Mouse (Mus musculus) embryo, embryonic 10.5 days (tissue): ENCODE results near the gene Dpy19l3.
A peak's percentile ranks its signal among the peaks of the same experiment; 100 is the strongest.

Source experiments
- DNase-seq: peaks from one replicate; pipeline ENCODE4 v3.0.0-alpha.2; 2015; ENCODE audit warnings: low spot score

Dpy19l3 gene

DNA sequence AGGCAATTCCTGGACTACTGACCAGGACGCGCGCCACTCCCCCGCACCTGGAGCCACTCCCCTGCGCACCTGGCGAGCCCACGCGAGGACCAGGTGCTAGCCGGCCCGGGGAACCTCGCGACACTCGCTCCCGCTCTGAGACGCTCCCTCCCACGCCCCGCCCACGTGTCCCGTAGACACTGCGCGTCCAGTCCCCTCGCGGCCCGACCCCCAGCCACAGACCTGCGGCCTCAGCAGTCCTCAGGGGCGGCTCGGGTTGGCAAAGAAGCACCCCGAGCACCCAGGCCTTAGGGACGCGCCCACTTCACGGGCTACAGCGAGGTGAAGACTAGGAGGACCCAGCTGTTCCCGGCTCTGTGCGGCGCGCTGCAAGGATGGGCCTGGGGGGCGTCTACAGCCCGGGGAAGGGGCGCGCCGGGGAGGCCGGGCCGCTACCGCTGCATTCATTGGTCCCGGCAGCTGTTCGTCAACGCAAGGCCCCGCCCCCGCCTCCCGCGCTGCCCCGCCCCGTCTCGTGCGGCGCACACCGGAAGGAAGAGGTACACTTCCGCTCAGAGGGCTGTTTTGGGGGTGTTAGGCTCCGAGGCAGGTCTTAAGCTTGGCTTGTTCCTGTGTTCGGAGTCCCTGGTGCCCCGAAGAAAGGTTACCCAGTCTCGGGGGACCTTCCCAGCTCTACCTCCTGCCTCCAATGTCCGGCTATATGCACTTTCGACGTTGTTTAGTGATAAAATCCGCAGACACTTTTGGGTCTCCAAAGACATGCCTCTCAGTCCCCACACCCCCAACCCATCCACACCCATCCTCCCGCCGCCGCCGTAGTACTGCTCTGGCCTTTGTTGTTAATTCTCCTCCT, at the start of gene Dpy19l3:
TSS of gene Dpy19l3 (minus strand) at position 422 of the 853 bp plus-strand sequence.
- DNase-seq: peak; percentile 87

DNA sequence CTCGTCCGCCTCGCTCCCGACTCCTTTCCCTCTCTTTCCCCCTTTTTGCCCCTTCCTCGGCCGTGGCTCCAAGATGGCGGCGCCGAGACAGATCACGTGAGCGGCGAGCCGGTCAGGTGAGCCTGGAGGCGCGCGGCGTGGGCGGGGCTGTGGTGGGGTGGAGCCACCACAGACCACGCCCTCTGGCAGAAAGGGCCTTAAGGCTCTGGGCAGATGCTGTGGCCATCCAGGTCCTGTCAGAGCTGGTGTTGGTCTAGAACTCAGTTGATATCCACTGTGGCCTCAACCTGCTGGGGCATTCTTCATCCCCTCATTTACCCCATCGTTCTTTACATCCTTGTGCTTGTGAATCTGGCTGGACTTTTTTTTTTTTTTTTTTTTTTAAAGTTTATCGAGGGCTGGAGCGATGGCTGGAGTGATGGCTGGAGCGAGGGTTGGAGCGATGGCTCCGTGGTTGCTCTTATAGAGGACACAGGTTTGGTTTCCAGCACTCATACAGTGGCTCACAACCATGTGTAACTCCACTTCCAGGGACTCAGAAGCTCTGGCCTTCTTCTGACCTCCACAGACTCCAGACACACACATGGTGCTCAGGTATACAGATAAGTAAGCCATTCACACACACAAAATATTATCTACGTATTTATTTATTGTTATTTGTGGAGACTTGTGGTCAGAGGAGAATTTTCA, 48.8 kb upstream of the Dpy19l3 start, which contains the start of gene Zfp507:
TSS of gene Zfp507 (minus strand) at position 98 of the 690 bp plus-strand sequence.
- DNase-seq: peak; percentile 95

DNA sequence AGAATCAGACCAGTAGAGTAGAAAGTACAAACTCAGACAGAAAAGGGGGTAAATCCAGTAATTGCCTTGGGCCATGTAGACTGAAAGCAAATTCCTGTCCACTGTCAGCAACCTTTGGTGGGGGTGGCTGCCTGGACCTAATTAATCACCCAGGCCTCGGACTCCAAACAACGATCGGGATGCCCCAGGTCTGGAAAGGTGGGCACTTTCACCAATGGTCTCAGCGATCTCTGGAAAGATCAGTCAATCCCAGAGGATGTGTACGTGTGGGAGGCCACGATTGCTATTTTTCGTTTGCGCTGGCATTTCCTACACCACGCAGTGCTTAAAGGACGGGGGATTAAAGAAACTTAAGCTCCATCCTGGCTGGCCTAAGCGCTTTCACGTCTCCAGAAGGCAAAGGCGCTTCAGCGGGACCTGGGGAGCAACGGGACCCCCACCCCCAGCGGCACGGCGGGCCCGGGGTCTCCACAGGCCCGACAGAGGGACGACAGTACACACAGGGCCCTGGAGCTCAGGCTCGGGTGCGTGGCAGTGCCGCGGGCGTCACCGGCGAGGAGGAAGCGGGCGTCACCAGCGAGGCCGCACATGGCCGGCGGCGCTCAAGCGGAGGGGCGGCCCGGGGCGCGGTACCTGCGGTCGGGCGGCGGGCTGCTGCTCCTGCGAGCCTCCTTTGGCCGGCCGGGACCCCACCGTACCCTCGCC, 48.1 kb upstream of the Dpy19l3 start:
- DNase-seq: peak; percentile 64

DNA sequence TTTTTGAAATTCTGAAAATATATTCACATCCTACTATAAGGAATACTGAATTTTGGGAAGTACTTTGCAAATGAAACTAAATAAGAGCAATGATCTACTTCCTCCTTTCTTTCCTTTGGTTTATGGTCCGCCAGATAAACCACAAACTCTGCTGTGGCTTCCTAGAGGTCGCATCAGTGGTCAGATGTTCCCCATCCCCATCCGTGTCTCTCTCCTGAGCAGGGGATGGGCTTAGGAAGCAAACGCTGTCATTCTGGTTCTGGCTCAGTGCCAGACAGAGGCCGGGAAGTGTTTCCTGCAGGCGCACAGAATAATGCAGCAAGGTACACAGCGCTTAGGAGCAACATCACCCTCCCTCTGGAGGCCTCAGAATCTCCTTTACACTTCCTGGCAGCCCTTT, 41.9 kb upstream of the Dpy19l3 start:
- DNase-seq: no peak

DNA sequence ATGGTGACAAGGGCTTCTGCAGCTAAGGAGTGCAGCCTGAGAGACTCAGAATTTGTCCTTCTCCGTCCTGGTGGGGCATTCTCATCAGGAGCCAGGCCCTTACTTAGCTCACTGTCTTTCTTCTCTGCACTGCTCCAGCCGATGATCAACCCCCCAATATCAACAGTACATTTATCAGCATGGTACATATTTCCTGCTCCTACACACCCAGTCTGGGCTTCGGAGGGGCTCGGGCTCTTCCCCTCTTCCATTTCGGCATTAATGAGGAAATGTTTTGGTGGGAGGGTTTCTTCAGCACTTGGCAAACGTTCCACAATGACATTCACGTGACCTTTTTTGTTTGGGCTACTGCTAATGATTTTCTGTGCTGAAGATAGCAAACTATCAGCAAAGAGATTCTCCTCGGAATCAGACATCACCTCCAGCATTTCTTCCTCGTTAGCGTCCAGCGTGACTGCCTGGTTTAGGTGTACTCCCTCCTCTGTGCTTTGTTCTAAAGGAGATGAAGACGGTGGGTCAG, 40.0 kb upstream of the Dpy19l3 start:
- DNase-seq: no peak

DNA sequence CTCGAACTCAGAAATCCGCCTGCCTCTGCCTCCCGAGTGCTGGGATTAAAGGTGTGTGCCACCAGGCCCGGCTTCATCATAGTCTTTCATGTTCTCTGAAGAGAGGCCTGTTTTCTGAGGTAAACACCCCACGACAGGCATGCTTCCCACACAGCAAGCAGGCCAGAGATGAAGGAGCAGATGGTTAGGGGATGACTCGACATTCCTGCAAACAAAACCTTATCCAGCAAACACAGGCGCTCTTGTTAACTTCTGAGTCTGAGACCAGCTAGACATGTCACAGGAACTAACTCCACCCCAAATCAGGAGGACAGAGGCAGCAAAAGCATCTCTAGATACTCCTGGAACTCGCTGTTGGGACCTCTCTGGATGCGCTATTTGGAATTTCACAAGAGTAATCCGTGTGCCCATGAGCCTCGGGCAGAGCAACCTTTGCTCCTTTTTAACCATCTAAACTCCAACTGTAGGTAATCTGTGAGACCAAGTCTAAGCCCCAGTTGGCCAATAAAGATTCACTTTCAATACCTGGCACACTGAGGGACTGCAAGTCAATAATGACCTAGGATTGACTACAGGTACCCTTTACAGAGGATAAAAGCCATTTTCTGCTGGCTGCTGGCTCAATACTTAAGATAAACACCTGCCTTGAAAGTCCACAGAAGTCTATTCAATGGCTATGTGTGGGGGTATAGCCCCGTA, 38.0 kb upstream of the Dpy19l3 start:
- no peak for DNase-seq

DNA sequence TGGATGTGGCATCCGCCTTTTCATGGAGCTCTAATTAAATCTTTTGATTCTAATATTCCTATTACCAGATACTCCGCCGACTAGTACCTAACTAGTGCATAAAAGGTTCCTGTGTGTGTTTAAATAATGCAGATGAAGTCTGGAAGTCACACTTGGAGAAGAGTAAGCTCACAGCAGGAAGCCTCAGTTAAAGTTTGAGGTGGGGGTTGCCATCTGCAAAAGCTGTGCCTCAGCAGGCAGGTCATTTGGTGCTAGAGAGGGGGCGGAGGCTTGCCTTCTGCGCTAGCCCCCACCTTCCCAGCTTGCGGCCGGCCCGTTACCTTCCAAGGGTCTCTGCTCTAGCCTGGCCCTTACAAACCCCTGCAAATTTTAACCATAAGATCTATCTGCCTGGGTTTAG, 36.7 kb upstream of the Dpy19l3 start:
- no peak for DNase-seq

DNA sequence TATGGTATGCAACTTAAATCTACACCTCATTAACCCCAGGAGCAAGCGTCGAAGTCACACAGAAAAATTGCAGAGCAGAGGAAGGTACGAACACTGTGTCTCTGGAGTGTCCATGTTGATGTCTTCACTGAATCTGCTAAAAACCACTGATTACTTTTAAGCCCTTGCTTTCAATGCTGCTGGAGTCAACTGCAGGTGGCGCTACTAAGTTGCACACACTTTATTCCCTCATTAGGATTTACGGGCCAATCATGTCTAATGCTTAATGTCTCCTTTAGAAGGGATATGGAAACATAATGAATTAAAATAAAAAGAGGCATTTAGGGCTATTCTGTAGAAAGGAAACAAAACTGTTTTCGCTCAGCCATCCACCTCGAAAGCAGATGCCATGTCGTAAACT, 35.9 kb upstream of the Dpy19l3 start:
- peak; percentile 19 for DNase-seq

DNA sequence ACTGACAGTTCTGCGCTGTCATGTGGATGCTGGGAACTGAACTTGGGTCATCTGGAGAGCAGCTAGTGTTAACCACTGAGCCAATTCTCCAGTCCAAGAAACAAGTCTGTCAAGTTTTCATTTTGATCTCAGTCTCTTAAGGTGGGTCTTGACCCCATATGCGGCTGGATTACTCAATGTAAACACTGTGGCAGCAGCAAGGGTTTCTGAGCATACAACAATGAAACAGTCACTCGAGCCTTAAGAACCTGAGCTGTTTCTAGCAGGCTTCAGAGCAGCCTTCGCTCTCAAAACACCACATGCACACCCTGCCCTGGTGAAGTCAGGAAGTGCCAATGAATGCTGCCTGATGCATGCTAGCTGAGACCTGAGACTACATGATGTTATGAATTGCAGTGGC, 31.3 kb upstream of the Dpy19l3 start:
- DNase-seq: no peak

DNA sequence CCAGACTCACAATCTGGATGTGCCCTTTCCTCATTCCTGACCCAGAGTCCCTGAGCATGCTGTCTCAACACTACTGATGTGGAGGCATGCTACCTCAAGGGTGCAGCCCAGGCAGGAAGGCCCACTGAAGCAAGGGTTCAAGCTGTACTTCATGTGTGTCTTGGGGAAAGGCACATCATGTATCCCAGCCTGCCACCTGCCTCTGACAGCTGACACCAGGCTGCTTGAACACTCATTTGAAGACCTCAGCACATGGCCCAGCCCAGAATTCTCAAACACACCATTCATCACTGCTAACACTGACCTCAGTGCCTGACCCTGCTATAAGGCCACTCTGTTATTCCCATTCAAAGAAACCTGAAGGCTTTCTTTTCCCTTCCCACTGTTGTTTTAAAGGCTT, 28.0 kb upstream of the Dpy19l3 start:
- no peak for DNase-seq

DNA sequence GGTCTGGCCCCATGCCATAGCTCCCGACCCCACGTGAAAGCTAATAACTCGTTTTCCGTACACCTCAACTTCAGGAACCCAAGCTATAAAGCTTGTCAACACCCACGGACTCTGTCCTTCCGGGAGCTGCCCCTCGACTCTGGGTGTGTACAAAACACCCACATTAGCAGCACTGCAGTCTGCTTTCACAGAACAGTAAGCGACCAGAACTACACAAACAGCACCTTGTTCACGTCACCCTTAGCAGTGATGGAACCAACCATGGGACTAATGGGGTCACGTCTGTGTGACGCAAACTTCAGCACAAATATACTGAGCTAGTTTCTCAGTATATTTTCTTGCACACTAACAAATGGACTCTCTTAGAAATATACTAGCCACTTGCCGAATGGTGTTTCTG, 19.9 kb upstream of the Dpy19l3 start:
- DNase-seq: no peak

DNA sequence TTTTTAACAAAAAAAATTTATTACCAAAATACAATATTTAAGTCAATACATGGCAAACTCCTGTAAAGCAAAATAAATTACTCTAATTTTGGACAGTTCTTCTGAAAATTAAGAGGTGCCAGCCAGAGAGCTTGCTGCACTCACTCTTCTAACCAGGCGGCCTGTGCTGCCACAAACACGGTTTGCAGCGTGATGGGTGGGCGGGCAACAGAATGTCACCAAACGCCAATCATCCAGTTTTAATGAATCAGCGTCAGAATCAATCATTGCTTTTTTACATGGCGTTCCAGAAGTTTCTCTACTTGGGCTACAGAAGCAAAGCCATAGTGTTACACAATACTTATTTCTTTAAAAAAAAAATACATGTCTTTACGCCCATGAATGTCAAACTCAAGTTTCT, 18.1 kb upstream of the Dpy19l3 start:
- no peak for DNase-seq

DNA sequence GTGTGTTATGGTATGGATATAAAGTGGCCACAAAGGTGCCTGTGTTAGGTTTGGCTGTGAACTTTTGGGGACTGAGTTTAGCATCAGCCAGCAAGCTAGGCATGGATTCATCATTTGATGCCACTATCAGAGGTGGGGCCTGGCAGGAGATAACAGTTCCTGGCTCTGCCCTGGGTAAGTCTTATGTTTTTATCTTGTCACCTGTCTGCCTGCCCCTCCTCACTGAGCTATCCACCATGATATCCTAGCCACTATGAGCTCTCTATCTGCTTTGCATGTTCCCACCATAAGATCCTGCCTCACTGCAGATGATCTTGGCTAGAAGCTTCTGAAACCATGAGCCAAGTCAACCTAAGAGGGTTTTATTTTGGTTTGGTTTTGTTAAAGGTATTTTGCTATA, 16.9 kb upstream of the Dpy19l3 start:
- DNase-seq: no peak

DNA sequence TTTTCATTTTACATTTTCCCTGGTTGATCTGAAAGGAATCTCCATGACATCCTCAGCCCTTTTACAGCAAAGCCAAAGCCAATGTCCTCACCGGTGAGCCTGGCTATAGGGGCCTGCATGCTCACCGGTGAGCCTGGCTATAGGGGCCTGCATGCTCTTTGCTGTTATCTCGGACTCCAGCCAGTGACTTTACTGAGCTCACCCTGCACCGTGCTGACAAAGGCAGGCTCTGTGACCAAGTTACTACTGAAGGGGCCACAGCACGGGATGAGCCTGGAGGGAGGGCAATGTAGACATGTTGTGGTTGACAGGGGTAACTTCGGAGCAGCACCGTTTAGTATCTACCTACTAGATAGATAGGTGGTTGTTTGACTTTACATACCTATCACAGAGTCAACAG, 15.9 kb upstream of the Dpy19l3 start:
- no peak for DNase-seq

DNA sequence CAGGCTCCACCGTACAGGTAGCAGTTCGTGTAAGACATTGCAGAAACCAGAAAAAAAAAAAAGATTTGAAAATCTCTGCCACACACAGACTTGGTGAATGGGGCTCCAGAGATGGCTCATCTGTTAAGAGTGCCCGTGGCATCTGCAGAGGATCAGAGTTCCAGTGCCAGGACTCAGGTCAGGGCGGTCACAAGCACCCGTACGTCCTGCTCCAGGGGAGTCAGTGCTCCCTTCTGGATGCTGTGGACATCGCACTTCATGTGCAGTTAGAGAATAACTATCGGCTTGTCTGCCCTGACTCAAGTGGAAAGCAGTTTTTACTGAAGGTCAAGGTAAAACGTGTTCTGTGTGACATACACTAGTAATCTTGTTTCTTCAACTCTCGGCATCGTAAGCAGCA, 10.2 kb upstream of the Dpy19l3 start:
- no peak for DNase-seq

DNA sequence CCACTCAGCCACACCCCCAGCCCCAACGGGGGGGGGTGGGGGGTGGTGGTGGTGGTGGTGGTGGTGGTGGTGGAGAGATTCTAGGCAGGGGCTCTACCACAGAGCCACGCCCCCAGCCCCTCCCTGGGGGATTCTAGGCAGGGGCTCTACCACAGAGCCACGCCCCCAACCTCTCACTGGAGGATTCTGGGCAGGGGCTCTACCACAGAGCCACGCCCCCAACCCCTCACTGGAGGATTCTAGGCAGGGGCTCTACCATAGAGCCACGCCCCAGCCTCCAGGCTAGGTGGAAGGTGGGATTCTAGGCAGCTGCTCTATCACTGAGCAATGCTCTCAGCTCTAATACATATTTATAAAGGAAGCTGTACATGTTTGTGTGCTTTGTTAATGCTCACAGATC, 7.5 kb upstream of the Dpy19l3 start:
- no peak for DNase-seq

DNA sequence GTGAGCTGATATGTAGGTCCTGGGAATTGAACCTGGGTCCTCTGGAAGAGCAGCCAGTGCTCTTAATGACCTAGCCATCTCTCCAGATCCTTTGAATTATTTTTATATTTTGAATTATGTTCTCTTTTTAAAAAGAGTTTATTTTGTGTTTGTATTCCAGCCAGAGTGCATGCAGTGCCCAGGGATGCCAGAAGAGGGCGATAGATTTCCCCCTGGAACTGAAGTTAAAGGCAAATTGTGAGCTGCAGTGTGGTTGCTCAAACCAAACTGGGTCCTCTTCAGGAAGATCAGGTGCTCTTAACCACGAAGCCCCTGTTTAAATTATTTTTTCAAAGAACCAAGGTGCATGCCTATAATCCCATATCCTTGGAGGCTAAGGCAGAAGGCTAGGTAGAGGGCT, 5.3 kb upstream of the Dpy19l3 start:
- DNase-seq: peak; percentile 49

DNA sequence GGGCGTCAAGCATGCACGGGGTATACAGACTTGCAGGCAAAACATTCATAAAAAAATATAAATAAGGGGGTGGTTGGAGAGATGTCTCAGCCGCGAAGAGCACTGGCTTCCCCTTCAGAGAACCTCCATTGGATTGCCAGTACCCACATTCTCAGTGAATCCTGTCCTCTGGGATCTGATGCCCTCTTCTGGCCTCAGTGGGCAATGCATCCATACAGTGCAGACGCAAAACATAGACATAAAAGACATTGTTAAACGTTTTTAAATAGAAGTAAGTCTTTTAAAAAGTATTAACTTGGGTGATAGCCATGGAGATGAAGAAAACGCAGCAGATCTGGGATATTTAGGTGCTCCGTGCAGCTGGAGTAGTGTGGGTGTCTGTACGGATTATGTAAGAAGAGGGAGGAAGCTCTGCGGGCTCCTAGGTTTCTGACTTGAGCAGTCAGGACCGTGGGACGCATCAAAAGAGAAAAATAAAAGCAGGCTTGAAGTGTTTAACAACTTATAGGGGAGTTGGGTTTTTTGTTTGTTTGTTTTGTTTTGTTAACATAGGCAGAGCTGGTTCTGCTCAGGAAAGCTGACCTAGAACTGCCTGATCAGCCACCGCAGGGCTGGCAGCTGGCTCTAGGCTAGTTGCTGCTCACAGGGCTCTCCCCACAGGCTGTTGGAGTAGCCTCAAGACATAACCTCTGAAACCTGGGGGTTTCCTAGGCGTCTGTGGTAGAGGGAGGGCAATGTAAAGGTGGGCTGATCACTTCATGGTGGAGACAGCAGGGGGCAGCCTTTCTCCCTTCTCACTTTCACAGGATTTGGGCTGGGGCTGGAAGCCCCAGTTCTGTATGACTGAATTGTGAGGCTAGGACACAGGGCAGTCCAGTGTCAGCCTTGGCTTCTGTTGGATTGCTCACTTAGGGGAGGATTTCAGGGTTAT, 2.5 kb upstream of the Dpy19l3 start:
- peak; percentile 50 for DNase-seq

DNA sequence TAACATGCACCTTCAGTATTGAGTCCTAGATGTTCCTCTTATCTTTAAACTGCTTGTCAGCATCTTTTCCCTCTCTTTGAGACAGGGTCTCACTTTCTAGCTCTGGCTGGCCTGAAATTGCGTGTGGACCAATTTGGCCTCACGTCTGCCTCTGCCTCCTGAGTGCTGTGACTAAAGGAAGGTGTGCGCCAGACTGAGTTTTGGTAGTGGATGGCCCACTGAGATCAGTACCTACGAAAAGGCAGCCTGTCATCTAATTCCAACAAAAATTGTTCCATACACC, 573 bp upstream of the Dpy19l3 start:
- DNase-seq: no peak

DNA sequence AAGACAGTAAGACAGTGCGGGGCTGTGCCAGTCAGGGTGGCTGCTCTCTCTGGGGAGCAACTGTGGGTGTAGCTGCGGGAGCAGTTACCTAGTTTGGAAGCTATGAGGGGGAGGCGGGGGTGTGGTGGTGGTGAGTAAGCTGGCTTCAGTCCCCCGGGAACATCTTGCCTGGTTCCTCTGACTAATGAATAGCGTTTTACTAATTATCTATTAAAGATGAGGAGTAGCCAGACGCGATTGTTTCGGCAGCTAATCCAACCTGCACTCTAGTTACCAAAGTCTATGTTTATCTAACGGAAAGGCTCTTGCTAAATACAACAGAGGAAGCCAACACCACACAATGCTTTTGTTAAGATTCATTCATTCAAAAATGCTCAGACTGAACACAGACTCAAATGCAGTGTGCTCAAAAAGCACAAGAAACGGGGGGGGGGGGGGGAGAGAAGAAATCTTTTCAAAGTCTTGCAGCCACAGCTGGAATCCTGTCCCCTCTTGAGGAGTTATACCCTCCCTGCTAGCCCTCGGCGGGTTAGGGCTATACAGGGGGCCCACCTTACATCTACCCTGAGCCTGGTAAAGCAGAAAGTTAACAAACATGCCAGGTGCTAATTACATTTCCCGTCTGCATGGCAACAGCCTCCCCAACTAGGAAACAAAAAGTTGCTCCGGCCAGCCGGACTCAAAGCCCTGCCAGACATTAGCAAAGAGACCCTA, 778 bp downstream of the Dpy19l3 start:
- peak; percentile 7 for DNase-seq
